Comparison of ENCODE assay signal across 8 mouse cellular contexts in genomic region chr1:135258380-135259127, GRCm38 (mm10). TPM values are rescaled to one million over a fixed set of nuclear protein-coding genes. Genes with fewer than 3 reads are reported as not detected.
DNase-seq lines count a peak whose midpoint lies in the region; ATAC-seq and TF ChIP-seq lines count a peak whose summit lies in the region.

Gene Elf3 (minus strand): TSS chr1:135258568.

- no peak for TF ChIP-seq EP300 in ES-Bruce4 (IDR thresholded peaks at IDR 0.05; ENCODE audit: insufficient read depth, low read depth, low read length)

- DNase-seq in brain, adult 2 months (ENCODE audit: low read depth, low spot score), result peak; percentile 83
- peak; percentile 67 for DNase-seq in forebrain, embryonic 14.5 days (ENCODE audit: low spot score)
- DNase-seq in kidney, adult 2 months, result peak; percentile 98
- DNase-seq in lung, embryonic 14.5 days, result peak; percentile 83
- DNase-seq in skeletal muscle tissue, adult 2 months (ENCODE audit: low read depth, low spot score), result peak; percentile 34
- DNase-seq in left cerebral cortex, postnatal 36 days (ENCODE audit: low spot score in 2 of 2), result no peak
- DNase-seq in right cerebral cortex, adult 2 months (ENCODE audit: low spot score in 2 of 2), result no peak

- H3K36me3 ChIP-seq in ES-Bruce4 (ENCODE audit: control insufficient read depth, insufficient read depth, low read length, poor library complexity, severe bottlenecking), result peaks cover 12% of the 10 kb centered on the region; the same call in 1 of the 2 replicates
- peaks cover 14% of the 10 kb centered on the region for H3K36me3 ChIP-seq in forebrain, embryonic 14.5 days (ENCODE audit: control insufficient read depth, insufficient read depth, low read length)
- H3K36me3 ChIP-seq in kidney, adult 2 months (ENCODE audit: control insufficient read depth, insufficient read depth, low read length), result no peaks in the 10 kb centered on the region
- peaks cover 11% of the 10 kb centered on the region for H3K36me3 ChIP-seq in lung, embryonic 14.5 days (ENCODE audit: insufficient read depth)

- H3K4me1 ChIP-seq in ES-Bruce4 (ENCODE audit: control insufficient read depth, insufficient read depth, low read length), result peaks cover 4% of the 10 kb centered on the region
- H3K4me1 ChIP-seq in forebrain, embryonic 14.5 days (ENCODE audit: control insufficient read depth, insufficient read depth, low read length), result peaks cover 5% of the 10 kb centered on the region
- peaks cover 3% of the 10 kb centered on the region; the same call in 1 of the 2 replicates for H3K4me1 ChIP-seq in kidney, adult 2 months (ENCODE audit: control insufficient read depth, insufficient read depth, low read length)
- peaks cover 7% of the 10 kb centered on the region; the same call in 1 of the 2 replicates for H3K4me1 ChIP-seq in lung, embryonic 14.5 days (ENCODE audit: insufficient read depth)

- no peaks in the 10 kb centered on the region for H3K9me3 ChIP-seq in ES-Bruce4 (replicated peaks; ENCODE audit: control insufficient read depth, insufficient read depth, low read length, poor library complexity, severe bottlenecking)
- H3K9me3 ChIP-seq in forebrain, embryonic 14.5 days (replicated peaks; ENCODE audit: control insufficient read depth, low read length), result no peaks in the 10 kb centered on the region
- no peaks in the 10 kb centered on the region for H3K9me3 ChIP-seq in lung, embryonic 14.5 days (ENCODE audit: low read depth, low read length)

- ATAC-seq in forebrain, embryonic 14.5 days, result peak; percentile 58
- peak; percentile 87 for ATAC-seq in lung, embryonic 14.5 days (ENCODE audit: insufficient read depth)

- H3K9ac ChIP-seq in ES-Bruce4 (ENCODE audit: low read depth, poor library complexity, severe bottlenecking), result peak within 1 kb of the TSS; percentile 59
- H3K9ac ChIP-seq in forebrain, embryonic 14.5 days (ENCODE audit: low read length), result peak within 1 kb of the TSS; percentile 46
- H3K9ac ChIP-seq in lung, embryonic 14.5 days, result peak within 1 kb of the TSS; percentile 40

- H3K4me2 ChIP-seq in forebrain, embryonic 14.5 days (ENCODE audit: low read length), result peak within 1 kb of the TSS; percentile 40
- H3K4me2 ChIP-seq in lung, embryonic 14.5 days, result peak within 1 kb of the TSS; percentile 66

- TF ChIP-seq POLR2A in ES-Bruce4 (IDR thresholded peaks at IDR 0.05; ENCODE audit: insufficient read depth, low read length), result peak; percentile 95
- TF ChIP-seq POLR2A in kidney, adult 2 months (IDR thresholded peaks at IDR 0.05; ENCODE audit: low read depth, low read length), result peak; percentile 93

- intact Hi-C loops in left cerebral cortex, postnatal 36 days (cut with DNase I), result loop anchor here (1.0 to 2.0 kb wide), 2 partner anchors 86 to 110 kb away; no protein-coding TSS in a partner anchor

- peak within 1 kb of the TSS; percentile 54 for H3K27ac ChIP-seq in ES-Bruce4 (ENCODE audit: insufficient read depth, low read length)
- 0 out of 2 replicates have a peak within 1 kb of the TSS, but pooled peaks have one; percentile 1 for H3K27ac ChIP-seq in forebrain, embryonic 14.5 days (ENCODE audit: low read depth, low read length)
- peak within 1 kb of the TSS; percentile 96 for H3K27ac ChIP-seq in kidney, adult 2 months (ENCODE audit: insufficient read depth, low read depth, low read length)
- peak within 1 kb of the TSS; percentile 94 for H3K27ac ChIP-seq in lung, embryonic 14.5 days (ENCODE audit: low read depth)

- no peaks in the 10 kb centered on the region for H3K27me3 ChIP-seq in ES-Bruce4 (ENCODE audit: control insufficient read depth, insufficient read depth, low read length, poor library complexity, severe bottlenecking)
- H3K27me3 ChIP-seq in forebrain, embryonic 14.5 days (replicated peaks; ENCODE audit: control insufficient read depth, insufficient read depth, low read length), result no peaks in the 10 kb centered on the region
- H3K27me3 ChIP-seq in kidney, adult 2 months (replicated peaks; ENCODE audit: control insufficient read depth, insufficient read depth, low read length), result no peaks in the 10 kb centered on the region
- H3K27me3 ChIP-seq in lung, embryonic 14.5 days (ENCODE audit: insufficient read depth, low read length), result no peaks in the 10 kb centered on the region

- no peak for TF ChIP-seq CTCF in ES-Bruce4 (IDR thresholded peaks at IDR 0.05; ENCODE audit: low read depth, low read length)
- TF ChIP-seq CTCF in kidney, adult 2 months (conservative IDR thresholded peaks at IDR 0.05; ENCODE audit: insufficient read depth, insufficient read length, low read depth, low read length), result no peak
- no peak for TF ChIP-seq CTCF in lung, embryonic 14.5 days (IDR thresholded peaks at IDR 0.05; ENCODE audit: low read depth)

- 7% methylated on average over 19 of the region's 19 CpGs for WGBS in forebrain, embryonic 14.5 days
- WGBS in kidney, adult 2 months, result 18% methylated on average over 19 of the region's 19 CpGs
- 9% methylated on average over 19 of the region's 19 CpGs for WGBS in lung, embryonic 14.5 days

- H3K4me3 ChIP-seq in ES-Bruce4 (ENCODE audit: low read depth, low read length), result peak within 1 kb of the TSS; percentile 92
- peak within 1 kb of the TSS; percentile 2; the same call in 1 of the 2 replicates for H3K4me3 ChIP-seq in forebrain, embryonic 14.5 days (ENCODE audit: low read depth, low read length)
- H3K4me3 ChIP-seq in kidney, adult 2 months (ENCODE audit: insufficient read depth, low read depth, low read length), result peak within 1 kb of the TSS; percentile 68
- peak within 1 kb of the TSS; percentile 29 for H3K4me3 ChIP-seq in lung, embryonic 14.5 days (ENCODE audit: low read depth, low read length)

RNA-seq across cellular contexts. Expression of gene Elf3, which starts in this region (rescaled TPM):
- polyA plus RNA-seq in ES-Bruce4 (2011; ENCODE audit: insufficient read depth, insufficient read length, low read depth, missing spikeins), result 36.6 and 37.3 TPM in 2 replicates
- 0.13 and 0.14 TPM in 2 replicates for polyA plus RNA-seq in forebrain, embryonic 14.5 days (2014; fragmentation: Nextera tagmentation; extraction: Ambion mirVana)
- polyA plus RNA-seq in kidney, adult 2 months (2012; rRNA removed), result 23.1 and 25.0 TPM in 2 replicates
- polyA plus RNA-seq in lung, embryonic 14.5 days (2014; fragmentation: Nextera tagmentation; extraction: Ambion mirVana), result 12.3 and 13.5 TPM in 2 replicates
- not detected for total RNA-seq in left cerebral cortex, postnatal 36 days (2021)

Comparison
In these comparisons a context has a peak if more than half of its experiments do, and no peak if none do; other contexts are left out.
1. RNA of gene Elf3 (polyA plus RNA-seq): 36.6 to 37.3 TPM in ES-Bruce4, 23.1 to 25.0 TPM in kidney, adult 2 months and 12.3 to 13.5 TPM in lung, embryonic 14.5 days; 0.13 to 0.14 TPM in forebrain, embryonic 14.5 days; every median in the first group is over 10 times any median in the second.
2. Peak in DNase-seq, ATAC-seq, H3K4me3 ChIP-seq, H3K27ac ChIP-seq, H3K9ac ChIP-seq and H3K4me2 ChIP-seq in forebrain, embryonic 14.5 days; RNA of the gene not detected or under 1 TPM.
3. H3K27ac ChIP-seq: peak in every context shown above with its lines; median percentile 96 in kidney, adult 2 months; 94 in lung, embryonic 14.5 days; 54 in ES-Bruce4; 1 in forebrain, embryonic 14.5 days.
4. H3K4me3 ChIP-seq: peak in every context shown above with its lines; median percentile 92 in ES-Bruce4; 68 in kidney, adult 2 months; 29 in lung, embryonic 14.5 days; 2 in forebrain, embryonic 14.5 days.
5. DNase-seq: peak in brain, adult 2 months (single experiment), kidney, adult 2 months (single experiment), lung, embryonic 14.5 days (single experiment) and skeletal muscle tissue, adult 2 months (single experiment); none in left cerebral cortex, postnatal 36 days (0 of 2) and right cerebral cortex, adult 2 months (0 of 2).
6. Peak in every context shown above with its lines, with median percentiles within 50 percentile points of each other: H3K9ac ChIP-seq.